Mouse (Mus musculus) embryonic facial prominence, embryonic 14.5 days (tissue): ENCODE measurements around the gene Kalrn. TPM values are rescaled to one million over a fixed set of nuclear protein-coding genes. Genes with fewer than 3 reads are reported as not detected.

Experiments used
- ATAC-seq: fragments of 200-750 bp; cut with Nextera tagmentation; 2 replicates; pipeline ENCODE4 v1.8.0; 2017; ENCODE audit warnings: low read depth, moderate number of reproducible peaks, moderate TSS enrichment
- DNase-seq: peaks from one replicate; pipeline ENCODE4 v3.0.0-alpha.2; 2015; ENCODE audit warnings: low spot score
- H3K27ac ChIP-seq: fragments of 300-500 bp; sonication (generic); replicated peaks from 2 replicates; pipeline ENCODE4 v1.5.1; 2014; ENCODE audit warnings: low read depth, mild to moderate bottlenecking, low read length, moderate library complexity
- H3K27me3 ChIP-seq: fragments of 300-500 bp; sonication (generic); replicated peaks from 2 replicates; pipeline ENCODE4 v1.6.1; 2014; ENCODE audit warnings: low read length; ENCODE audit not compliant: control insufficient read depth, insufficient read depth
- H3K36me3 ChIP-seq: fragments of 300-500 bp; sonication (generic); 2 replicates; pipeline ENCODE4 v1.6.1; 2014; ENCODE audit warnings: low read length, mixed read lengths; ENCODE audit not compliant: control insufficient read depth, insufficient read depth
- H3K4me1 ChIP-seq: fragments of 300-500 bp; sonication (generic); 2 replicates; pipeline ENCODE4 v1.6.1; 2014; ENCODE audit warnings: antibody characterized with exemption, low read length; ENCODE audit not compliant: control insufficient read depth, insufficient read depth
- H3K4me2 ChIP-seq: fragments of 300-500 bp; sonication (generic); 2 replicates; pipeline ENCODE4 v1.6.1; 2014; ENCODE audit warnings: low read depth, mild to moderate bottlenecking, low read length, moderate library complexity, mixed read lengths
- H3K4me3 ChIP-seq: fragments of 300-500 bp; sonication (generic); 2 replicates; pipeline ENCODE4 v1.5.1; 2014; ENCODE audit warnings: low read depth, mild to moderate bottlenecking, low read length
- H3K9ac ChIP-seq: fragments of 300-500 bp; sonication (generic); 2 replicates; pipeline ENCODE4 v1.6.1; 2014; ENCODE audit warnings: low read depth, mild to moderate bottlenecking, low read length, moderate library complexity, mixed read lengths
- H3K9me3 ChIP-seq: fragments of 300-500 bp; sonication (generic); 2 replicates; pipeline ENCODE4 v1.6.1; 2016; ENCODE audit warnings: low read length; ENCODE audit not compliant: control insufficient read depth
- WGBS: fragments of 180-500 bp; shearing (Covaris S2); extraction: QIAGEN DNeasy Blood & Tissue Kit; methylation state at CpG from one replicate; pipeline ENCODE4 v1.1.7; 2014; 5-methylcytosine and 5-hydroxymethylcytosine counted together
- polyA plus RNA-seq: library from polyadenylated mRNA; unstranded; fragments of >200 nt; fragmentation: Nextera tagmentation; extraction: Ambion mirVana; gene quantifications from 2 replicates; pipeline ENCODE4 v1.2.1, GENCODE M21; 2014

Kalrn gene
- polyA plus RNA-seq, 1 experiment from 2014 or later, result 12.2 TPM

DNA sequence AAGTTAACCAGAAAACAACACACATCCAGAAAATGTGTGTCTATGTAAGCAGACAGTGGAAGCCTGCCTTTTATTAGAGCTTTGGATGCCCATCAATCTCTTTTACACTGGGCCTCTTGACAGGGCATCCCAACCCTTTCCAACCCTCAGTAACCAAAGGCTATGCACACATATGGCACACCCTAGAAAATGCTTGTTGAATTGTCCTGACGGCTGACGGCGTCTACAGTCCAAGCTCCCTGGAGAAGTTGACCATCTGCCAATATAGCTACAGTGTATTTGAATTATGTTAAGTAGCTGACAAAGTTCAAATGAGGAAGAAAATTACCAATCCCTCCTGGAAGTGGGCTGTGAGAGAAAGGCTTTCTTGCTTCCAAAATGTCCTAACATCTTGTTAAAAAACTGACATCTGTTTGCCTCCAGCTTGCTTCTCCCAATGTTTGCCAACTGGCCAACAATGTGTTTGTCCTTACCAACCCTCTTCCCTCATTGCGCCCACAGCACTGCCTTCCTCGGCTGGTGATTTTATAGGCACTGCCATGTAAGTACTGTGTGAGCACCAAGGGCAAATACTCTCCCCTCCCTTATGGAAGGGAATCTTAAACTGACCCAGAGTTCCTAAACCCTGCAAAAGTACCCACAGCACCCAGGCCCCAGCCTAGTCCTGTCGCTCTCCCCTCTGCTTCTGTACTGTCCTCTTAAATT lies 26.4 kb downstream of the Kalrn start:
- H3K36me3 ChIP-seq, result 0 out of 2 replicates have a peak, but pooled peaks cover 9% of the 10 kb centered on the region
- ATAC-seq (no peak), DNase-seq (no peak)
- no peak overlapping the region for H3K27ac ChIP-seq
- no peaks in the 10 kb centered on the region for H3K27me3 ChIP-seq
- peaks cover 3% of the 10 kb centered on the region; the same call in 1 of the 2 replicates for H3K4me1 ChIP-seq
- no peak overlapping the region for H3K4me2 ChIP-seq
- 65% methylated on average over 6 of the region's 6 CpGs for WGBS
- H3K9me3 ChIP-seq, result no peaks in the 10 kb centered on the region
- H3K9ac ChIP-seq, result no peak overlapping the region
- no peak overlapping the region for H3K4me3 ChIP-seq

DNA sequence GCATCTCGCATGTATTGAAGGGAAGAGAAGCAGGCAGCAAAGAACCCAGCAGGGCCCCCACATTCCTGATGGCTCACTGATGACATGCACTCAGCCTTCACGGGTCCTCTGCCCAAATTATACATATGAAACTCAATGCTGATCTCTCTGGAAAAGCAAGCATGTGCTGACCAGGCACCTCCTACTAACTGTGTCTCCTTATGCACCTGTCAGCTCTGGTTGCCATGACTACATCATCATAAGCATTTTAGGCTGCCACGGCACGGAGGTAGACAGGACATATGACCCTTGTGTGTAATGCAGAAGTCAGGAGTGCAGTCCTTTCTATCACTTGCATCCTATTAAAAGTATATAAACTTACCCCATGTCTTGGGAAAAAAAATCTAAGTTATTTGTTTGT lies 29.6 kb downstream of the Kalrn start:
- no peaks in the 10 kb centered on the region for H3K27me3 ChIP-seq
- DNase-seq (no peak), ATAC-seq (no peak)
- no peak overlapping the region for H3K4me2 ChIP-seq
- H3K4me3 ChIP-seq, result no peak overlapping the region
- H3K36me3 ChIP-seq, result 0 out of 2 replicates have a peak, but pooled peaks cover 9% of the 10 kb centered on the region
- H3K9me3 ChIP-seq, result no peaks in the 10 kb centered on the region
- H3K27ac ChIP-seq, result no peak overlapping the region
- 63% methylated on average over 4 of the region's 4 CpGs for WGBS
- H3K9ac ChIP-seq, result no peak overlapping the region
- H3K4me1 ChIP-seq, result no peaks in the 10 kb centered on the region

DNA sequence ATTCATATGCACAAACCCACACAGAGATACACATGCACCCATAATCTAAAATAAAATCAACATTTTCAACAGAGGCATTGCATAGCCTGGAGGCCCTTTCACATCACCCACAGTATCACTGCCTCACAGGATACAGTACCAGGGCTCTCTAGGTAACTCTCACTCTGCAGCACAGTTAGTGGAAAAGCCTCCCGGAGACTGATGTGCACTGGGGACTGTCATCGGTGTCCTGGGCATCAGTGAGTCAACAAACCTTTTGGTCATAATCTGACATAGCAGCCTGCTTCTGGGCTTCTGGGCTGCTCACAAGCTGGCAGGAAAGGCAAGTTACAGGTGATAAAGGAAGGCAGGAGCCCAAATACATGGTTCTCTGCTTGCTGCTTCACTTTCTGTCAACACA lies 31.0 kb downstream of the Kalrn start:
- DNase-seq (no peak), ATAC-seq (no peak)
- WGBS, result 100% methylated on average over 2 of the region's 2 CpGs
- Histone ChIP-seq H3K4me3 (no peak overlapping the region), H3K9me3 (no peaks in the 10 kb centered on the region), H3K27ac (no peak overlapping the region), H3K27me3 (no peaks in the 10 kb centered on the region), H3K4me2 (no peak overlapping the region), H3K9ac (no peak overlapping the region), H3K36me3 (0 out of 2 replicates have a peak, but pooled peaks cover 9% of the 10 kb centered on the region), H3K4me1 (no peaks in the 10 kb centered on the region; the same call in 1 of the 2 replicates)

- no peak overlapping the region for H3K4me2 ChIP-seq
- 0 out of 2 replicates have a peak, but pooled peaks cover 9% of the 10 kb centered on the region for H3K36me3 ChIP-seq
- no peaks in the 10 kb centered on the region for H3K9me3 ChIP-seq
- 54% methylated on average over 5 of the region's 5 CpGs for WGBS
- ATAC-seq (peak; percentile 12; the same call in 1 of the 2 replicates), DNase-seq (no peak)
- no peak overlapping the region for H3K27ac ChIP-seq
- no peak overlapping the region for H3K9ac ChIP-seq
- H3K4me1 ChIP-seq, result peaks cover 11% of the 10 kb centered on the region; the same call in 1 of the 2 replicates
- H3K27me3 ChIP-seq, result no peaks in the 10 kb centered on the region
- no peak overlapping the region for H3K4me3 ChIP-seq
Observed at GRCm38 (mm10) chr16:34538679-34539185, 34.6 kb downstream of the Kalrn start.

- H3K4me1 ChIP-seq, result peaks cover 11% of the 10 kb centered on the region; the same call in 1 of the 2 replicates
- WGBS, result 76% methylated on average over 6 of the region's 6 CpGs
- H3K27ac ChIP-seq, result no peak overlapping the region
- no peak overlapping the region for H3K4me2 ChIP-seq
- H3K36me3 ChIP-seq, result no peaks in the 10 kb centered on the region
- no peak overlapping the region for H3K9ac ChIP-seq
- DNase-seq (peak; percentile 59), ATAC-seq (no peak; the same call in 1 of the 2 replicates)
- H3K27me3 ChIP-seq, result no peaks in the 10 kb centered on the region
- no peak overlapping the region for H3K4me3 ChIP-seq
- no peaks in the 10 kb centered on the region for H3K9me3 ChIP-seq
Observed at GRCm38 (mm10) chr16:34536300-34536699, 37.0 kb downstream of the Kalrn start.

DNA sequence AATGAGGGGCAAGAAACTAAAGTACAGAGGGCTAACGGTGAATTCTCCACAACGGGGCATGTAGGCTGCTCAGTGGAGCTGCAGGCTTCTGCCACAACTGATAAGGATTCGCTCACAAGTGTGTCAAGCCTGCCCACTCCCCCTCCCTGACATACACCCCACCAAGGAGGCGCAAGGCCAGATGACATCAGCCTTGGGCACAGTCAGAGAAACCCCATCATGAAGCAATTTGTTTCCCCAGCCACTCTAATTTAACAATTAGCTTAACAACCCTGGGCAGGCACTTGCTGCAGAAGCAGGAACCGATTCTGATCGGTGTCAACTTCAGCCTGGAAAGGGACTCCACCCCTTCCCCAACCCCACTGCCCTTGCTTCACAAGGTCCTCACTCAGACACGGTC lies 38.2 kb downstream of the Kalrn start:
- H3K9ac ChIP-seq, result no peak overlapping the region
- no peaks in the 10 kb centered on the region for H3K27me3 ChIP-seq
- ATAC-seq (peak; percentile 44; the same call in 1 of the 2 replicates), DNase-seq (no peak)
- no peak overlapping the region for H3K4me3 ChIP-seq
- no peaks in the 10 kb centered on the region for H3K9me3 ChIP-seq
- no peaks in the 10 kb centered on the region for H3K36me3 ChIP-seq
- WGBS, result 37% methylated on average over 7 of the region's 7 CpGs
- no peak overlapping the region for H3K27ac ChIP-seq
- no peak overlapping the region for H3K4me2 ChIP-seq
- peaks cover 11% of the 10 kb centered on the region; the same call in 1 of the 2 replicates for H3K4me1 ChIP-seq

GRCm38 (mm10) chr16:34531506-34531905 lies 41.8 kb downstream of the Kalrn start:
- no peak for ATAC-seq
- WGBS, result 8% methylated on average over 1 of the region's 1 CpGs
- H3K9ac ChIP-seq, result no peak overlapping the region
- H3K4me3 ChIP-seq, result no peak overlapping the region
- H3K9me3 ChIP-seq, result no peaks in the 10 kb centered on the region
- H3K4me1 ChIP-seq, result peaks cover 24% of the 10 kb centered on the region
- no peaks in the 10 kb centered on the region for H3K27me3 ChIP-seq
- H3K4me2 ChIP-seq, result no peak overlapping the region
- no peak overlapping the region for H3K27ac ChIP-seq
- peak; percentile 75 for DNase-seq
- no peaks in the 10 kb centered on the region for H3K36me3 ChIP-seq

DNA sequence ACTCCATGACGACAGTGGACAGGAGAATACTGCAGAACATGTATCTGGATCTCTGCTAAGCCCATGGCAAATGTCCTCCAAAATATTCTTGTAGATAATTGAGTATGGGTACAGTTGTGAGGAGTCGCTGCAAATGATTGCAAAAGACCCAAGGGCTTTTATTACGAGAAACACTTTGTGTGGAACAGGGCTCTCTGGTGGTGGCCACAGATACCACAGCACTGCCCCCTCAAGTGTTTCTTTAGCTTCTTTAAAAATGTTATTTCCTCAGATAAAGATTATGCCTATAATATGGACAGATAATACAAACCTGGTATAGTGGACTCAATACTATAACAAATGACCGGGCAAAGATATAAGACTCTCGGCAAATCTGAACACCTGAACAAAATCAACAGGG lies 43.3 kb downstream of the Kalrn start:
- no peak overlapping the region for H3K9ac ChIP-seq
- H3K9me3 ChIP-seq, result no peaks in the 10 kb centered on the region
- peaks cover 28% of the 10 kb centered on the region for H3K4me1 ChIP-seq
- DNase-seq, result no peak
- H3K36me3 ChIP-seq, result no peaks in the 10 kb centered on the region
- no peaks in the 10 kb centered on the region for H3K27me3 ChIP-seq
- ATAC-seq, result no peak
- H3K4me2 ChIP-seq, result no peak overlapping the region
- H3K27ac ChIP-seq, result no peak overlapping the region
- H3K4me3 ChIP-seq, result no peak overlapping the region
- WGBS, result 84% methylated on average over 5 of the region's 5 CpGs
